Mouse (Mus musculus): ENCODE data around the gene Atp6ap1l. TPM values are rescaled to one million over a fixed set of nuclear protein-coding genes. Genes with fewer than 3 reads are reported as not detected.
"Not testable (repeated sequence)": the region's sequence is repeated elsewhere in the genome, so short reads cannot be mapped to it uniquely, and the experiment has no call there.

Atp6ap1l gene
- 0.55 and 0.64 TPM in 2 replicates for polyA plus RNA-seq (2015; fragmentation: Nextera tagmentation; extraction: Ambion mirVana)

DNA sequence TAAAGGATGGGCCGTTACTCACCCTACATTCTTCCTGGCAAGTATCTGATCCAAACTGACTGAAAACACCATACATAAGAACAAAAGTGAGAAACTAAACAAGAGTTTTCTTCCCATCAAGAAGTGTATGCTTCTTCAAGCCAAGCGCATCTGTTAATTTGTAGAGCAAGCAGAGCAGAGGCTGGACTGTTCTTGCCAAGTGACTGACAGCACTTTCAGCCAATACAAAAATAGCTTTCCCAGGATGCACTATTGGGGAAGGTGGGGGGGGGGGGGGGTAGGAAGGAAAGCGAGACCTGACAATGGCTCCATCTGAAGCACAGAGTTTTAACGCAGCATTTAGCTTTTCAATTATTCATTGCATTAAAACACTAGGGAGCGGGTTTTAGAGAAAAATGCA lies at the start of gene Atp6ap1l:
TSS of gene Atp6ap1l (minus strand) at position 180 of the 400 bp plus-strand sequence.
- no peaks in the 10 kb centered on the region for H3K36me3 ChIP-seq
- no peak within 1 kb of the TSS for H3K4me2 ChIP-seq (replicated peaks)
- no peaks in the 10 kb centered on the region for H3K4me1 ChIP-seq
- no peak for ATAC-seq (ENCODE audit: insufficient number of reproducible peaks, low FRiP score, low TSS enrichment, low read depth)
- no peak within 1 kb of the TSS for H3K9ac ChIP-seq
- WGBS: 89% methylated on average over 5 of the region's 5 CpGs
- no peak within 1 kb of the TSS for H3K27ac ChIP-seq (replicated peaks)
- H3K4me3 ChIP-seq (replicated peaks): no peak within 1 kb of the TSS
- H3K9me3 ChIP-seq (replicated peaks): no peaks in the 10 kb centered on the region
- H3K27me3 ChIP-seq: no peaks in the 10 kb centered on the region

DNA sequence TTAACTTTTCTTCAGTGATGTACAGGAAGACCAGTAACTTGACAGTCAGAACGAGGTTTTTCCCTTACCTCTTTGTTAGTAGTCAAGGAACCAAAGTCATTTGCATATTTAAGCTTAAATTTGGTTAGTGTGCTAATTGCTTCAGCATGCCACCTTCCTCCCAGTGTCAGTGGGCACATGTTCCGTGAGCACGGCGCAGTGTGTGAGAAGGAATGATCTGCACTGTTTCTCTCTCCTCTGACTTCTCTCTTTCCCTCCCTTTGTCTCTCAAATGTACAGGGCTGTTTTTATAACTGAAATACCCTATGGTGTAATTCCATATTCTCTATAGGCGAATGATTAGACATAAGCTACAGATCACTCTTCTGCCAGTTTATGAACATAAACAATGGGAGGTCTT lies 34.4 kb upstream of the Atp6ap1l start:
- no peak for ATAC-seq (ENCODE audit: insufficient number of reproducible peaks, low FRiP score, low TSS enrichment, low read depth)
- Histone ChIP-seq H3K4me1 (no peaks in the 10 kb centered on the region), H3K9ac (no peak overlapping the region), H3K27me3 (no peaks in the 10 kb centered on the region), H3K9me3 (replicated peaks) (no peaks in the 10 kb centered on the region), H3K4me3 (replicated peaks) (no peak overlapping the region), H3K4me2 (replicated peaks) (no peak overlapping the region), H3K27ac (replicated peaks) (no peak overlapping the region), H3K36me3 (no peaks in the 10 kb centered on the region)
- 61% methylated on average over 5 of the region's 5 CpGs for WGBS

DNA sequence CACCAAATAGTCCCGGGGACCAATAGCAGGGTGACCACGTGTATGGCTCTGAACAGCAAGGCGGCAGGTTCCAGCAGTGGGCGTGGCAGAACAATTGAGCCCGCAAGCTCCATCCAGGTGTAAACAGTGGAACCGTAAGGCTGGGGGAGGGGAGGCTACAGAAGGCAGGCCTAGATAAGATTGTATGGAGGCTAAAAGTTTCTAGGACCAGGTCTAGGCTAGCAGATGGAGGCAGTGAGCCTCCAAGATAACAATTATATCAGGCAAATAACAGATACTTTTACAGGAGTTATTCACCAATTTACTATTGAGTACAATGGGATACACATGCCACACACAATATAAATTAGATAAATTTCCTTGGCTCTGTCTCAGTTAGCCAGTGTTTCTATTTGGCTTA lies 34.0 kb upstream of the Atp6ap1l start:
- Histone ChIP-seq H3K4me3 (replicated peaks) (no peak overlapping the region), H3K9me3 (replicated peaks) (no peaks in the 10 kb centered on the region), H3K27ac (replicated peaks) (no peak overlapping the region), H3K27me3 (no peaks in the 10 kb centered on the region), H3K9ac (no peak overlapping the region), H3K4me1 (no peaks in the 10 kb centered on the region), H3K36me3 (no peaks in the 10 kb centered on the region), H3K4me2 (replicated peaks) (no peak overlapping the region)
- ATAC-seq (ENCODE audit: insufficient number of reproducible peaks, low FRiP score, low TSS enrichment, low read depth): no peak
- 58% methylated on average over 6 of the region's 6 CpGs for WGBS

DNA sequence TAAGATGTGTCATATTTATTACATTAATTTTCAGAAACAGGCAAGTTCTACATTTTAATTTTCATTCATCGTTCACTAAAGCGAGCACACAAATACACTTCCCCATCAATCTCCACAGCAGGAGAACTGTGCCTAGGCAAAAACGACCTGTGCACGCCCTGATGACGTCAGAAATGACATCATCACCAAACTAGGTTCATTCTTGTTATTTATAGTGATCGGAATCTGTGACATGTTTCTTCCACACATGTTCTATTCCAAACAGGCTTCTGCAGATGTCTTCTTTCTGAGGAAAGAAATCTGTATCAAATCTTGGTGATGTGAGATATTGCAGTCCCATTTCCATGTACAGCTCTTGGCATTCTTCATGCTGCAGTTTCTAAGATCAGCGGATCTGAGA lies 30.7 kb upstream of the Atp6ap1l start:
- 82% methylated on average over 7 of the region's 7 CpGs for WGBS
- no peak for ATAC-seq (ENCODE audit: insufficient number of reproducible peaks, low FRiP score, low TSS enrichment, low read depth)

DNA sequence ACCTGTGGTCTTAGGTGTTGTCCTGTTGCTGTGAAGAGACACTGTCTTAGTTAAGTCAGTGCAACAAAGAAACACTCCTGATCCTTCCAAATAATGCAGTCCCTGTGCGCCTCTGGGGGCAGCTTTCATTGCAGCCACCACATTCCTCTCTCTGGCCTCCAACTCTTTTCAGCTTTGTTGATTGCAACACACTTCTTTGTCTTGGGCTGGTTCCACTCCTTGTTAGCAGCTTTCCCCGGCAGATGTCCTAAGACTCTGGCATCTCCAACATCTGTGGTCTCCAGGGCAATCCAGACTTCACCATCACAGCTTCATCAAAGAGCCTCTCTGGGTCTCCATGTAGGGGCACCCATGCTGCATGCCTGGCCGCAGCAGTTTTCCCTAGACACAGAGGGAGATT lies 28.1 kb upstream of the Atp6ap1l start:
- Histone ChIP-seq H3K27ac (replicated peaks) (no peak overlapping the region), H3K4me3 (replicated peaks) (no peak overlapping the region), H3K36me3 (peaks cover 5% of the 10 kb centered on the region; the same call in 1 of the 2 replicates), H3K4me1 (0 out of 2 replicates have a peak, but pooled peaks cover 8% of the 10 kb centered on the region), H3K9me3 (replicated peaks) (no peaks in the 10 kb centered on the region), H3K9ac (no peak overlapping the region), H3K4me2 (replicated peaks) (no peak overlapping the region), H3K27me3 (no peaks in the 10 kb centered on the region)
- ATAC-seq (ENCODE audit: insufficient number of reproducible peaks, low FRiP score, low TSS enrichment, low read depth): no peak
- 58% methylated on average over 3 of the region's 3 CpGs for WGBS

More for the DNA sequence above, 30.7 kb upstream of the Atp6ap1l start:
- H3K9me3 ChIP-seq (replicated peaks): no peaks in the 10 kb centered on the region
- H3K4me1 ChIP-seq: 0 out of 2 replicates have a peak, but pooled peaks cover 8% of the 10 kb centered on the region
- H3K36me3 ChIP-seq: no peaks in the 10 kb centered on the region
- H3K27me3 ChIP-seq: no peaks in the 10 kb centered on the region
- no peak overlapping the region for H3K4me3 ChIP-seq (replicated peaks)
- H3K4me2 ChIP-seq (replicated peaks): no peak overlapping the region
- no peak overlapping the region for H3K9ac ChIP-seq
- H3K27ac ChIP-seq (replicated peaks): no peak overlapping the region

DNA sequence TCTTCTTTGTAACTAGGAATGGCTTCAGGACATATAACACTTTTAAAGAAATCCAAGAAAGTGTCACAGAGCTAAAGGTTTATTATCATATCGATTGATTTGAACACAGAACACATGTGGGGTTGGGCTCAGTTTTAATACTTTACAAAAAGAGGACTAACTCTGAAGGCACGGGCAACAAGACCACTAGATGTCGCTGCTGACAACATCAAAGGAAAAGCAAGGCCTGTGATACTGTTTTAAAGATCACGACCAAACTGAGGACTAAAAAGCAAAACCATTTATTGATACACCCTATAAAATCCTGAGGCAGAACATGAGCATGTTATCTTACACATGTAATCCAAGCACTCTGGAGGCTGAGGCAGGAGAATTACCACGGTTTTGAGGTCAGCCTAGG lies 24.7 kb upstream of the Atp6ap1l start:
- 0 out of 2 replicates have a peak, but pooled peaks cover 8% of the 10 kb centered on the region for H3K4me1 ChIP-seq
- H3K4me3 ChIP-seq (replicated peaks): no peak overlapping the region
- H3K9ac ChIP-seq: no peak overlapping the region
- H3K4me2 ChIP-seq (replicated peaks): no peak overlapping the region
- ATAC-seq (ENCODE audit: insufficient number of reproducible peaks, low FRiP score, low TSS enrichment, low read depth): no peak
- H3K27ac ChIP-seq (replicated peaks): no peak overlapping the region
- H3K27me3 ChIP-seq: no peaks in the 10 kb centered on the region
- no peaks in the 10 kb centered on the region for H3K9me3 ChIP-seq (replicated peaks)
- 16% methylated on average over 5 of the region's 5 CpGs for WGBS
- peaks cover 33% of the 10 kb centered on the region for H3K36me3 ChIP-seq

DNA sequence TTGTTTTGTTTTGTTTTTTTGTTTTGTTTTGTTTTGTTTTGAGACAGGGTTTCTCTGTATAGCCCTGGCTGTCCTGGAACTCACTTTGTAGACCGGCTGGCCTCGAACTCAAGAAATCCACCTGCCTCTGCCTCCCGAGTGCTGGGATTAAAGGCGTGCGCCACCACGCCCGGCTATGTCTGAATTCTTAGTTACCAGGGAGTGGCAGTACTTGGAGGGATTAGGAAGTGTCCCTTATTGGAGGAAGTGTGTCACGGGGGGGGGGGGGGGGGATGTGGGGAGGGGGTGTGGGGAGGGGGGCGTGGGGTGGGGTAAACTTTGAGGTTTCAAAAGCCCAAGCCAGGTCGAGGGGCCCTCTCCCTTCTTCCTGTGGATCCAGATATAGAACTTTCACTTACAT lies 23.1 kb upstream of the Atp6ap1l start:
- not testable (repeated sequence) for H3K4me3 ChIP-seq (replicated peaks); H3K9ac ChIP-seq; ATAC-seq (ENCODE audit: insufficient number of reproducible peaks, low FRiP score, low TSS enrichment, low read depth); H3K27ac ChIP-seq (replicated peaks); H3K27me3 ChIP-seq; H3K4me2 ChIP-seq (replicated peaks); H3K9me3 ChIP-seq (replicated peaks)
- Histone ChIP-seq H3K36me3 (peaks cover 36% of the 10 kb centered on the region), H3K4me1 (peaks cover 11% of the 10 kb centered on the region)
- 85% methylated on average over 10 of the region's 10 CpGs for WGBS

DNA sequence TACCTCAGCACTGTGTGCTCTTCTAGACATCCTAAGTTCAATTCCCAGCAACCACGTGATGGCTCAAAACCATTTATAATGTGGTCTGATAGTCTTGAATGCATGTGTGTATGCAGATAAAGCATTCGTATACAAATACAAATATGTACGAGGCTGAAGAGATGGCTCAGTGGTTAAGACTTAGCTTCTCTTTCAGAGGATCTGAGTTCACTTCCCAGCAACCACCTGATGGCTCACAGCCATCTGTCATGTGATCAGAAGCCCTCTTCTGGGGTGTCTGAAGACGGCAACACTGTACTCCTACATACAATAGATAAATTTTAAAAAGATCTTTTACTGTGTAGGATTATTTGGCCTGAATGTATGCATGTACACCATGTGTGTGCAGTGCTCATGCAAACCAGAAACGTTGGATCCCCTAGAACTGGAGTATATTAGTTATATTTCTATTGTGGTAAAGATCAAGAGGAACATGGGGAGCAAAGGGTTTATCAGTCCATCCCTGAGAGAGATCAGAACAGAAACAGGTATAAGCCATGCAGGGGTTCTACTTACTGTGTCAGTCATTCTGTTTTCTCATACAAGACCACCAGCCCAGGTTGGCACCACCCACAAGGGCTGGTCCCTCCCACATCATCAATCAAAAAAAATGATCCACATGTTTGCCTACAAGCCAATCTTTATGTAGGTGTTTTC lies 21.9 kb upstream of the Atp6ap1l start:
- Histone ChIP-seq H3K27ac (replicated peaks) (no peak overlapping the region), H3K9ac (no peak overlapping the region), H3K27me3 (no peaks in the 10 kb centered on the region), H3K4me3 (replicated peaks) (no peak overlapping the region), H3K36me3 (peaks cover 36% of the 10 kb centered on the region), H3K4me1 (peaks cover 4% of the 10 kb centered on the region), H3K4me2 (replicated peaks) (no peak overlapping the region), H3K9me3 (replicated peaks) (no peaks in the 10 kb centered on the region)
- ATAC-seq (ENCODE audit: insufficient number of reproducible peaks, low FRiP score, low TSS enrichment, low read depth): no peak
- 67% methylated on average over 5 of the region's 5 CpGs for WGBS

DNA sequence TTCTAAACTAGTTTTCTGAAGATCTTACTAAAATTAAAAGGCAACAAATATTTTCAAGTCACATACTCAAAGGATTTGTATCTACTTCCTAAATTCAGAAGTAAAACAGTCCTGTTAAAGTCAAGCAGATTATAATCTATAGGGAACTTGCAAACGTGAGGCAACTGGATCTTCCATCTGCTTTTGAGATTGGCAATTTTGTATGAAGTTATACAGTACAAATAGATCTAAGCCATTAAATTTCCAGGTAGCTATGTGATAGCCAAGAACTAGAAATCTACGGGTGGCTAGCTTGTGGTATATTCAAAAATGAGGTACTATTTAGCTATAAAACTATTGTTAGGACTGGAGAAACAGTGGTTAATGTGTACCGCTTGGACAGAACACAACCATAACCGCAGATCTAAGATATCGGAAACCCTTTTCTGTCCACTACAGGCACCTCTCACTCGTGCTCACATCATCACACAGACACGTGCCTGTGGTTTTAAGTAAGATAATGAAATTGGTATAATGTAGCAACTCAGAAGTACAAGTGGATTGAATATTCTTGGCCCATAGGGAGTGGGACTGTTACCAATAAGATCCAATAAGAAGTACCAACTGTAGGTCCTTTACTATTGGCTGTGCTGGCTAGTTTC lies 21.1 kb upstream of the Atp6ap1l start:
- Histone ChIP-seq H3K9me3 (replicated peaks) (no peaks in the 10 kb centered on the region), H3K27ac (replicated peaks) (no peak overlapping the region), H3K27me3 (no peaks in the 10 kb centered on the region), H3K4me1 (peaks cover 4% of the 10 kb centered on the region), H3K9ac (no peak overlapping the region), H3K36me3 (peaks cover 36% of the 10 kb centered on the region), H3K4me2 (replicated peaks) (no peak overlapping the region), H3K4me3 (replicated peaks) (no peak overlapping the region)
- 76% methylated on average over 7 of the region's 7 CpGs for WGBS
- no peak for ATAC-seq (ENCODE audit: insufficient number of reproducible peaks, low FRiP score, low TSS enrichment, low read depth)

DNA sequence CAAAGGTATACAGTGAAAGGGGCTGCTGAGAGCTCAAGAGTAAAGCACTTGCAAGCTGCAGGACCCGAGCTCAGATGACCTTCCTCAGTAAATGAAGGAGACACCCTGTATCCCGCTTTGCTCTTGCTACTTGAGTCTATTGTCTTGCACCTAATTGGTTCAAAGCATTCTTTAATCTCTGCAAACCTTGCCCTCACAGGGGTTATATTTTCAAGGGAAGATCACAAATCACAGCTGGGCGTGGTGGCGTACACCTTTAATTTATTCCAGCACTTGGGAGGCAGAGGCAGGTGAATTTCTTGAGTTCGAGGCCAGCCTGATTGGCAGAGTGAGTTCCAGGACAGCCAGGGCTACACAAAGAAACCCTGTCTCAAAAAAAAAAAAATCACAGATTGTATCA lies 20.0 kb upstream of the Atp6ap1l start:
- Histone ChIP-seq H3K9ac (no peak overlapping the region), H3K4me1 (peaks cover 4% of the 10 kb centered on the region), H3K4me3 (replicated peaks) (no peak overlapping the region), H3K9me3 (replicated peaks) (no peaks in the 10 kb centered on the region), H3K4me2 (replicated peaks) (no peak overlapping the region), H3K27me3 (no peaks in the 10 kb centered on the region), H3K36me3 (peaks cover 36% of the 10 kb centered on the region), H3K27ac (replicated peaks) (no peak overlapping the region)
- 86% methylated on average over 5 of the region's 5 CpGs for WGBS
- no peak for ATAC-seq (ENCODE audit: insufficient number of reproducible peaks, low FRiP score, low TSS enrichment, low read depth)

DNA sequence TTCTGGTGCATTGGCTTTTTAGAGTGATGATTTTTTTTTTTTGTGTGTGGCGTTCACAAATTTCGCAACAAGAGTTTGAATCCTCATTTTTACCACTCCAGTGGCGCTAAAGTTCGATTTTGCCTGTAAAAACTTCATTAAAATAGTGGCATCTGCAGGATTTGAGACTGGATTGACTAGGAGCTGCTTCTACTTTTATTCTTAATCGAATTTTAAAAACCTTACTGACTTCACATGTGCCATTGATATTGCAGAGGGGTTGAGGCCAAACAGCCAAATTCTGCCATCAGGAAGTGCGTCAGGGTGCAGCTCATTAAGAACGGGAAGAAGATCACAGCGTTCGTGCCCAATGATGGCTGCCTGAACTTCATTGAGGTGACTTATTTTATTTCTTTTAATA lies 18.9 kb upstream of the Atp6ap1l start:
- Histone ChIP-seq H3K27ac (replicated peaks) (0 out of 2 replicates have a peak overlapping the region, but pooled peaks have one; percentile 88), H3K4me2 (replicated peaks) (peak overlapping the region; percentile 56), H3K36me3 (peaks cover 36% of the 10 kb centered on the region), H3K9ac (peak overlapping the region; percentile 90), H3K4me3 (replicated peaks) (peak overlapping the region; percentile 91), H3K27me3 (no peaks in the 10 kb centered on the region), H3K9me3 (replicated peaks) (no peaks in the 10 kb centered on the region), H3K4me1 (peaks cover 4% of the 10 kb centered on the region)
- 40% methylated on average over 9 of the region's 9 CpGs for WGBS
- ATAC-seq (ENCODE audit: insufficient number of reproducible peaks, low FRiP score, low TSS enrichment, low read depth): no peak

All from embryonic facial prominence, embryonic 15.5 days (tissue).